ENCODE assay signal across 20 mouse cellular contexts in genomic region chr2:101563206-101563605, GRCm38 (mm10).
DNase-seq lines count a peak whose midpoint lies in the region; ATAC-seq and TF ChIP-seq lines count a peak whose summit lies in the region.
"Had no signal": no experiment of that assay in that cellular context is flagged by ENCODE, and none has a peak within 500 bp of the region (broad histone marks: within the 10 kb centered on the region; RNA-seq: fewer than 3 reads in every experiment).

No protein-coding gene starts in this region.

- no peaks in the 10 kb centered on the region for H3K36me3 ChIP-seq in liver, postnatal 0 days (replicated peaks; ENCODE audit: insufficient read depth, low read length)
- no peaks in the 10 kb centered on the region for H3K36me3 ChIP-seq in forebrain, embryonic 16.5 days (ENCODE audit: control insufficient read depth, insufficient read depth)
- no peaks in the 10 kb centered on the region for H3K36me3 ChIP-seq in midbrain, embryonic 10.5 days
- H3K36me3 ChIP-seq: liver, embryonic 12.5 days; lung, embryonic 15.5 days had no signal

- no peak for TF ChIP-seq EP300 in liver, postnatal 0 days (IDR thresholded peaks at IDR 0.05; ENCODE audit: low read depth)

- WGBS in liver, postnatal 0 days (ENCODE audit: insufficient replicate concordance), result 76% methylated on average over 6 of the region's 6 CpGs
- WGBS in forebrain, embryonic 16.5 days, result 44% methylated on average over 6 of the region's 6 CpGs
- WGBS in midbrain, embryonic 10.5 days, result 85% methylated on average over 6 of the region's 6 CpGs

- no peaks in the 10 kb centered on the region for H3K4me1 ChIP-seq in liver, postnatal 0 days (ENCODE audit: insufficient read depth)
- H3K4me1 ChIP-seq in forebrain, embryonic 16.5 days (replicated peaks; ENCODE audit: control insufficient read depth, insufficient read depth, low read length), result peaks cover 7% of the 10 kb centered on the region; the same call in 1 of the 2 replicates
- no peaks in the 10 kb centered on the region for H3K4me1 ChIP-seq in midbrain, embryonic 10.5 days
- H3K4me1 ChIP-seq: liver, embryonic 12.5 days; lung, embryonic 15.5 days had no signal

- intact Hi-C loops in left cerebral cortex, postnatal 4 days (cut with DNase I), result no loop called here

- no peak overlapping the region for H3K4me2 ChIP-seq in liver, postnatal 0 days (ENCODE audit: low read depth, low read length)
- H3K4me2 ChIP-seq in forebrain, embryonic 16.5 days (ENCODE audit: low read length), result no peak overlapping the region
- H3K4me2 ChIP-seq: liver, embryonic 12.5 days; lung, embryonic 15.5 days had no signal

- H3K4me3 ChIP-seq in liver, postnatal 0 days (ENCODE audit: low read depth, low read length), result no peak overlapping the region
- H3K4me3 ChIP-seq in forebrain, embryonic 16.5 days (replicated peaks; ENCODE audit: low read length), result no peak overlapping the region
- H3K4me3 ChIP-seq in midbrain, embryonic 10.5 days, result no peak overlapping the region
- H3K4me3 ChIP-seq: liver, embryonic 12.5 days; lung, embryonic 15.5 days had no signal

- peak; percentile 57 for ATAC-seq in frontal cortex, adult (ENCODE audit: low TSS enrichment)
- ATAC-seq in liver, postnatal 0 days, result no peak
- peak; percentile 58; the same call in 1 of the 2 replicates for ATAC-seq in forebrain, embryonic 16.5 days
- ATAC-seq: inflammation-experienced regulatory T-cells, adult 6 months had no signal

- no peak for TF ChIP-seq CTCF in liver, postnatal 0 days (IDR thresholded peaks at IDR 0.05; ENCODE audit: low read depth)

- DNase-seq in frontal cortex, postnatal 14 days (ENCODE audit: low spot score in 2 of 2), result no peak
- no peak for DNase-seq in liver, postnatal 0 days
- DNase-seq in liver, result no peak
- DNase-seq in thymus, postnatal 10 days (ENCODE audit: low spot score in 2 of 2), result peak; percentile 50
- no peak for DNase-seq in left cerebral cortex, postnatal 4 days
- no peak for DNase-seq in midbrain, embryonic 10.5 days (ENCODE audit: low spot score)
- DNase-seq: B cell, adult 2 months; cerebellum, adult 9-11 months; gastrocnemius, postnatal 10 days; heart, postnatal 14 days; kidney, adult 8-10 months; kidney, postnatal 4 days; midbrain, embryonic 14.5 days; right cerebral cortex, postnatal 25 days had no signal

- H3K27me3 ChIP-seq in liver, postnatal 0 days (ENCODE audit: insufficient read depth, low read length), result no peaks in the 10 kb centered on the region
- H3K27me3 ChIP-seq in forebrain, embryonic 16.5 days (replicated peaks; ENCODE audit: control insufficient read depth, insufficient read depth, low read length), result no peaks in the 10 kb centered on the region
- H3K27me3 ChIP-seq in midbrain, embryonic 10.5 days (ENCODE audit: low read depth, poor library complexity, severe bottlenecking), result no peaks in the 10 kb centered on the region
- H3K27me3 ChIP-seq: liver, embryonic 12.5 days; lung, embryonic 15.5 days had no signal

- no peaks in the 10 kb centered on the region for H3K9me3 ChIP-seq in liver, postnatal 0 days (ENCODE audit: low read length)
- no peaks in the 10 kb centered on the region for H3K9me3 ChIP-seq in forebrain, embryonic 16.5 days (ENCODE audit: control insufficient read depth, low read length)
- no peaks in the 10 kb centered on the region for H3K9me3 ChIP-seq in midbrain, embryonic 10.5 days (replicated peaks)
- H3K9me3 ChIP-seq: liver, embryonic 12.5 days; lung, embryonic 15.5 days had no signal

- 0 out of 2 replicates have a peak overlapping the region, but pooled peaks have one; percentile 40 for H3K27ac ChIP-seq in liver, postnatal 0 days (ENCODE audit: low read depth)
- no peak overlapping the region for H3K27ac ChIP-seq in forebrain, embryonic 16.5 days (ENCODE audit: low read length)
- no peak overlapping the region for H3K27ac ChIP-seq in midbrain, embryonic 10.5 days (replicated peaks)
- H3K27ac ChIP-seq: liver, embryonic 12.5 days; lung, embryonic 15.5 days; macrophage had no signal

- no peak overlapping the region for H3K9ac ChIP-seq in liver, postnatal 0 days (replicated peaks)
- no peak overlapping the region for H3K9ac ChIP-seq in forebrain, embryonic 16.5 days (replicated peaks; ENCODE audit: low read depth, low read length)
- H3K9ac ChIP-seq: liver, embryonic 12.5 days; lung, embryonic 15.5 days had no signal

Comparison
In these comparisons a context has a peak if more than half of its experiments do, and no peak if none do; other contexts are left out.
1. DNase-seq: peak in thymus, postnatal 10 days (2 of 2); none in frontal cortex, postnatal 14 days (0 of 2), liver, postnatal 0 days (single experiment), liver (single experiment), left cerebral cortex, postnatal 4 days (single experiment) and midbrain, embryonic 10.5 days (single experiment).